Mouse (Mus musculus) brown adipose tissue, adult 24 weeks (tissue): ENCODE results near the gene Zfp503. TPM values are rescaled to one million over a fixed set of nuclear protein-coding genes. Genes with fewer than 3 reads are reported as not detected.

ENCODE experiments used
- H3K27ac ChIP-seq: fragments of 200-500 bp; replicated peaks from 2 replicates; pipeline ENCODE4 v1.5.1; 2012; ENCODE audit warnings: low read depth, mild to moderate bottlenecking, low read length
- H3K4me1 ChIP-seq: fragments of 200-500 bp; 2 replicates; pipeline ENCODE4 v1.6.1; 2012; ENCODE audit warnings: low read length, mixed read lengths; ENCODE audit not compliant: control insufficient read depth, insufficient read depth, insufficient read length
- H3K4me3 ChIP-seq: fragments of 200-500 bp; 2 replicates; pipeline ENCODE4 v1.5.1; 2012; ENCODE audit warnings: low read depth, mild to moderate bottlenecking, low read length, moderate library complexity; ENCODE audit not compliant: insufficient read depth
- polyA plus RNA-seq: library from polyadenylated mRNA; stranded (reverse); fragments of >200 nt; gene quantifications from 2 replicates; pipeline ENCODE4 v1.2.4, GENCODE M21; 2012; ENCODE audit not compliant: missing spikeins, insufficient read depth, insufficient read length

The Zfp503 gene
- polyA plus RNA-seq, 1 experiment = 4.0 TPM

- no peak overlapping the region for H3K27ac ChIP-seq
- no peaks in the 10 kb centered on the region for H3K4me1 ChIP-seq
- no peak overlapping the region for H3K4me3 ChIP-seq
Observed at GRCm38 (mm10) chr14:21962381-21963050, 26.9 kb downstream of the Zfp503 start.

DNA sequence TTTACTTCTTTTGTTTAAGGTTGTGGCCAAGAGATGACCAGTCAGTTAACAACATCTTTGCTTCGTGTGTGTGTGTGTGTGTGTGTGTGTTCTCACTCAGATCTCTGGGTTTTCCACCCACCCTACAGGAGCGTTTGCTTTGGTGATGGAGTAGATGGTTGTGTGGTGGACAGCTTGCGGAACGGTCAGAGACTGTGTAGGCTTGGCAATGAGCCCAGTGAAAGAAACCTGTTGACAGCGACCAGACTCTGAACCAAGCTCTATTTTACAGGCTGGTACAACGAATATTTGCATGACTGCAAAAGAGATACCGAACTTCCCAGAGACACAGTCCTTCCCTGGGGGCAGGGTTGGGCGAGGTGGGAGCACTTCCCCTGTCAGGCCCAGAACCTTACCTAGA is 30.2 kb downstream of the Zfp503 start:
- H3K4me3 ChIP-seq = no peak overlapping the region
- no peak overlapping the region for H3K27ac ChIP-seq
- H3K4me1 ChIP-seq = no peaks in the 10 kb centered on the region

DNA sequence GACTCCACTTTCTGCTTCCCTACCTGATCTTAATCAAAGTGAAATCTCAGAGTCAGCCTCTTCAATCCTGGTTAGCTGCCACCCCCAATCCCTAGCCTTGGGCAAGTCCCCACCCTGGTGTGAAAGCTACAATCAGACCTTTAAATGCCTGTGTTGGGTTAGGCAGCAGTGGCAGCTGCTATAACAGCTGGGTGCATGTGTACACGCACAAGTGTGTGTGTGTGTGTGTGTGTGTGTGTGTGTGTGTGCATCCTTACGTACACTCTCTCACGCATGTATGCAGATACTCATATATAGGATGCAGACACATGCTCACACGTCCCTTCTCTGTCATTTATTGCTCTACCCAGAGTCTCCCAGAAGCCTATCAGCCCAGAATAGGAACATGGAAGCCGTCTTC is 30.8 kb downstream of the Zfp503 start:
- Histone ChIP-seq H3K4me3 (no peak overlapping the region), H3K27ac (no peak overlapping the region), H3K4me1 (no peaks in the 10 kb centered on the region)

- H3K27ac ChIP-seq = no peak overlapping the region
- H3K4me3 ChIP-seq = no peak overlapping the region
- no peaks in the 10 kb centered on the region for H3K4me1 ChIP-seq
Observed at GRCm38 (mm10) chr14:21952541-21952940, 36.9 kb downstream of the Zfp503 start.

DNA sequence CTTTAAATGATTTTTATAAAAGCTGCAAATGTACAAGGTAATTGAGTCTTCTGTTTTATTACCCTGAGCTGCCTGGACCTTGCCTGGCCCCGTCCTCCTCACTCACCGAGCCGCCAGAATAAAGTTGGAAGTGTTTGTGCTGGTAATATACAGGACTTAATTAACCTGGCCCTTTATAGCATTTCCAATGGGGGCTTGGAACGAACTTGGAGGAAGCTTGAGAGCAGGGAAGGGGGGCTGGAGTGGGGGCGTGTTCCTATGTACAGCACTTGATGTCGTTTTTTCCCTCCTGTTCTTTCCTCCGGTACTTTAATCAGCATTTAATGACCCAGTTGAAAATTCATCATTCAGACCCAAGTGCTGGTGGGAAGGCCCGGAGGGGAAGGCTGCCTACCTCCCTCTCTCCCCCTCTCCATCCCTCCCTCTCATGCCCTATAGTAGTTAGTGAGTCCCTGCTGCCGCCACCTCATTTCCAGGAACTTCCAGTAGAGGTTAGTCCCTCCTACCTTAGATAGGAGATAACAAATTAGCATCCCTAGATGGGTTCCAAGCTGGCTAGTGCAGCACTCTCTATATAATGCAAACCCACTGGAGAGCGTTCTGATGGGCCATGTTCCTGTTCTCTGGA is 37.4 kb downstream of the Zfp503 start:
- Histone ChIP-seq H3K4me1 (no peaks in the 10 kb centered on the region), H3K4me3 (no peak overlapping the region), H3K27ac (no peak overlapping the region)

- Histone ChIP-seq H3K27ac (no peak overlapping the region), H3K4me3 (no peak overlapping the region), H3K4me1 (no peaks in the 10 kb centered on the region)
Observed at GRCm38 (mm10) chr14:21944946-21945345, 44.5 kb downstream of the Zfp503 start.

DNA sequence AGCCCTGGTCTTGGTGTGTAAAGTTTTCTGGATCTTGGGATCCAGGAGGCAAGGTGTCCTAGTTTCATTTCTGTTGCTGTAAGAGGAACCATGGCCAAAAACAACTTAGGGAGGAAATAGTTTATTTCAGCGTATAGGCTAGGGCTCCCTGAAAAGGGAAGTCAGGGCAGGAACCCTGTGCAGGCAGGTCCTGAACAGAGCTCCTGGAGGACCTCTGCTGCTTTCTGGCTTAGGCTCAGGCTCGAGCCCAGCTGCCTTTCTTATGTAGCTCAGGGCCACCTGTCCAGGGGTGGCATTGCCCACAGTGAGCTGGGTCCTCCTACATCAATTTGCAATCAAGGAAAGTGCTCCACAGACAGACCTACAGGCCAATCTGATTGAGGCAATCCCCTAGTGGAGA is 47.8 kb downstream of the Zfp503 start:
- Histone ChIP-seq H3K4me3 (no peak overlapping the region), H3K27ac (no peak overlapping the region), H3K4me1 (no peaks in the 10 kb centered on the region)

DNA sequence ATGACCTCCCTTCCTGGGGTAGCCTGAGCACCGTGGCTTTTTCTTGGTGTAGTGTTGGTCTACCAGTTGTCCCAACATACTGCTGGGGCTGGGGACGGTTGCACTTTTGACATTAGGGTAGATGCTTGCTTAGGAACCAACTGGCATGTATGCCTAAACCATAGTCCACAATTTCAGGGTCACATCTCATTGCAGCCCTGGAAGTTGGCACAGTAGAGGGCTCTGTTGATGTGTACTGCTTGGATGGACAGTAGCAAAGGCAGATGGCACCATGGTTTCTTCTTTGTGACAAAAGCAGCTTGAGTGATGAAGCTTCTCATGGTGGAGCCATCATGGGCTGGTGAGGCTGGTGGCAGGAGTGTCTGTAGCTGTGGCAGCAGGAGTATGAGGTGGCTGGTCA is 52.3 kb downstream of the Zfp503 start:
- Histone ChIP-seq H3K4me3 (no peak overlapping the region), H3K27ac (no peak overlapping the region), H3K4me1 (no peaks in the 10 kb centered on the region)

- no peaks in the 10 kb centered on the region for H3K4me1 ChIP-seq
- H3K4me3 ChIP-seq = no peak overlapping the region
- H3K27ac ChIP-seq = no peak overlapping the region
Observed at GRCm38 (mm10) chr14:21936102-21936630, 53.2 kb downstream of the Zfp503 start.

Other genes with a start within 250 kb of the Zfp503 start
- gene Samd8, start 239.1 kb downstream of the Zfp503 start, polyA plus RNA-seq = 7.1 and 7.9 TPM in 2 replicates
- 1.2 and 2.9 TPM in 2 replicates for gene Dusp13, start 238.4 kb downstream of the Zfp503 start, polyA plus RNA-seq
- 276 and 351 TPM in 2 replicates for gene Vdac2, start 164.4 kb downstream of the Zfp503 start, polyA plus RNA-seq
- 27.9 and 37.4 TPM in 2 replicates for gene Comtd1, start 140.6 kb downstream of the Zfp503 start, polyA plus RNA-seq
- 12.9 and 15.7 TPM in 2 replicates for gene Lrmda, start 30.1 kb upstream of the Zfp503 start, polyA plus RNA-seq